Mouse (Mus musculus): ENCODE data around the gene Spop. TPM values are rescaled to one million over a fixed set of nuclear protein-coding genes. Genes with fewer than 3 reads are reported as not detected.
A peak's percentile ranks its signal among the peaks of the same experiment; 100 is the strongest.

The Spop gene
- polyA plus RNA-seq, 1 experiment from 2014 or later = 207 TPM

- Histone ChIP-seq H3K4me1 (peaks cover 38% of the 10 kb centered on the region), H3K27ac (no peak overlapping the region)
- whole genome bisulfite sequencing = 40% methylated on average over 10 of the region's 10 CpGs
Measured at GRCm38 (mm10) chr11:95519299-95519698, 105.4 kb downstream of the Spop start.

GRCm38 (mm10) chr11:95519996-95520395 lies 106.1 kb downstream of the Spop start:
- Histone ChIP-seq H3K4me3 (no peak overlapping the region), H3K9me3 (no peaks in the 10 kb centered on the region), H3K4me1 (peaks cover 31% of the 10 kb centered on the region), H3K27ac (no peak overlapping the region), H3K9ac (no peak overlapping the region), H3K36me3 (no peaks in the 10 kb centered on the region), H3K4me2 (replicated peaks) (no peak overlapping the region; the same call in 1 of the 2 replicates), H3K27me3 (replicated peaks) (peaks cover 8% of the 10 kb centered on the region)
- ATAC-seq (ENCODE audit: low FRiP score, low read depth) = no peak
- 45% methylated on average over 3 of the region's 3 CpGs for WGBS

More at GRCm38 (mm10) chr11:95519299-95519698, 105.4 kb downstream of the Spop start:
- Histone ChIP-seq H3K27me3 (replicated peaks) (peaks cover 14% of the 10 kb centered on the region), H3K4me3 (no peak overlapping the region), H3K9me3 (no peaks in the 10 kb centered on the region), H3K9ac (no peak overlapping the region), H3K36me3 (no peaks in the 10 kb centered on the region), H3K4me2 (replicated peaks) (0 out of 2 replicates have a peak overlapping the region, but pooled peaks have one; percentile 10)
- ATAC-seq (ENCODE audit: low FRiP score, low read depth) = no peak

- H3K27ac ChIP-seq = no peak overlapping the region
- no peaks in the 10 kb centered on the region for H3K36me3 ChIP-seq
- ATAC-seq (ENCODE audit: low FRiP score, low read depth) = peak; percentile 43
- H3K4me1 ChIP-seq = peaks cover 25% of the 10 kb centered on the region
- H3K4me3 ChIP-seq = no peak overlapping the region
- peaks cover 2% of the 10 kb centered on the region; the same call in 1 of the 2 replicates for H3K27me3 ChIP-seq (replicated peaks)
- WGBS = 5% methylated on average over 27 of the region's 27 CpGs
- H3K4me2 ChIP-seq (replicated peaks) = peak overlapping the region; percentile 54
- H3K9me3 ChIP-seq = no peaks in the 10 kb centered on the region
- H3K9ac ChIP-seq = no peak overlapping the region
Measured at GRCm38 (mm10) chr11:95520456-95521072, 106.7 kb downstream of the Spop start.

GRCm38 (mm10) chr11:95521563-95521962 lies 107.7 kb downstream of the Spop start:
- no peak overlapping the region for H3K9ac ChIP-seq
- ATAC-seq (ENCODE audit: low FRiP score, low read depth) = peak; percentile 52; the same call in 1 of the 2 replicates
- peaks cover 15% of the 10 kb centered on the region for H3K4me1 ChIP-seq
- H3K4me2 ChIP-seq (replicated peaks) = peak overlapping the region; percentile 54
- no peaks in the 10 kb centered on the region for H3K9me3 ChIP-seq
- WGBS = 2% methylated on average over 13 of the region's 13 CpGs
- H3K36me3 ChIP-seq = no peaks in the 10 kb centered on the region
- no peak overlapping the region for H3K4me3 ChIP-seq
- no peaks in the 10 kb centered on the region for H3K27me3 ChIP-seq (replicated peaks)
- H3K27ac ChIP-seq = no peak overlapping the region

GRCm38 (mm10) chr11:95527307-95527706 lies 113.4 kb downstream of the Spop start:
- H3K9me3 ChIP-seq = no peaks in the 10 kb centered on the region
- no peak overlapping the region for H3K4me3 ChIP-seq
- H3K36me3 ChIP-seq = no peaks in the 10 kb centered on the region
- no peaks in the 10 kb centered on the region for H3K27me3 ChIP-seq (replicated peaks)
- H3K9ac ChIP-seq = no peak overlapping the region
- ATAC-seq (ENCODE audit: low FRiP score, low read depth) = no peak
- H3K4me2 ChIP-seq (replicated peaks) = no peak overlapping the region
- no peak overlapping the region for H3K27ac ChIP-seq
- 88% methylated on average over 8 of the region's 8 CpGs for WGBS
- H3K4me1 ChIP-seq = no peaks in the 10 kb centered on the region

- H3K4me2 ChIP-seq (replicated peaks) = no peak overlapping the region
- no peaks in the 10 kb centered on the region for H3K27me3 ChIP-seq (replicated peaks)
- 83% methylated on average over 3 of the region's 3 CpGs for WGBS
- no peaks in the 10 kb centered on the region for H3K9me3 ChIP-seq
- no peak overlapping the region for H3K27ac ChIP-seq
- H3K36me3 ChIP-seq = no peaks in the 10 kb centered on the region
- H3K9ac ChIP-seq = no peak overlapping the region
- no peaks in the 10 kb centered on the region for H3K4me1 ChIP-seq
- no peak overlapping the region for H3K4me3 ChIP-seq
- ATAC-seq (ENCODE audit: low FRiP score, low read depth) = no peak
Measured at GRCm38 (mm10) chr11:95528231-95528630, 114.4 kb downstream of the Spop start.

GRCm38 (mm10) chr11:95532353-95533072 lies 118.6 kb downstream of the Spop start:
- Histone ChIP-seq H3K27me3 (replicated peaks) (no peaks in the 10 kb centered on the region), H3K4me2 (replicated peaks) (no peak overlapping the region), H3K9me3 (no peaks in the 10 kb centered on the region), H3K9ac (no peak overlapping the region), H3K4me3 (no peak overlapping the region), H3K27ac (no peak overlapping the region), H3K4me1 (no peaks in the 10 kb centered on the region), H3K36me3 (no peaks in the 10 kb centered on the region)
- WGBS = 77% methylated on average over 13 of the region's 13 CpGs
- no peak for ATAC-seq (ENCODE audit: low FRiP score, low read depth)

GRCm38 (mm10) chr11:95533484-95534160 lies 119.7 kb downstream of the Spop start:
- Histone ChIP-seq H3K27ac (no peak overlapping the region), H3K9ac (0 out of 2 replicates have a peak overlapping the region, but pooled peaks have one; percentile 26), H3K36me3 (no peaks in the 10 kb centered on the region), H3K9me3 (no peaks in the 10 kb centered on the region), H3K27me3 (replicated peaks) (no peaks in the 10 kb centered on the region), H3K4me1 (peaks cover 4% of the 10 kb centered on the region; the same call in 1 of the 2 replicates), H3K4me3 (no peak overlapping the region), H3K4me2 (replicated peaks) (peak overlapping the region; percentile 45)
- peak; percentile 78; the same call in 1 of the 2 replicates for ATAC-seq (ENCODE audit: low FRiP score, low read depth)
- 22% methylated on average over 24 of the region's 24 CpGs for WGBS

GRCm38 (mm10) chr11:95538378-95539104 lies 124.7 kb downstream of the Spop start:
- Histone ChIP-seq H3K4me3 (no peak overlapping the region), H3K9me3 (no peaks in the 10 kb centered on the region), H3K4me1 (peaks cover 21% of the 10 kb centered on the region), H3K36me3 (no peaks in the 10 kb centered on the region), H3K27ac (no peak overlapping the region), H3K27me3 (replicated peaks) (no peaks in the 10 kb centered on the region), H3K4me2 (replicated peaks) (no peak overlapping the region), H3K9ac (no peak overlapping the region)
- WGBS = 69% methylated on average over 15 of the region's 15 CpGs
- ATAC-seq (ENCODE audit: low FRiP score, low read depth) = no peak

- Histone ChIP-seq H3K36me3 (no peaks in the 10 kb centered on the region), H3K4me3 (no peak overlapping the region), H3K9me3 (no peaks in the 10 kb centered on the region), H3K27ac (no peak overlapping the region), H3K4me1 (peaks cover 26% of the 10 kb centered on the region), H3K4me2 (replicated peaks) (peak overlapping the region; percentile 5; the same call in 1 of the 2 replicates), H3K27me3 (replicated peaks) (no peaks in the 10 kb centered on the region), H3K9ac (0 out of 2 replicates have a peak overlapping the region, but pooled peaks have one; percentile 9)
- 31% methylated on average over 18 of the region's 18 CpGs for WGBS
- ATAC-seq (ENCODE audit: low FRiP score, low read depth) = no peak
Measured at GRCm38 (mm10) chr11:95540637-95541385, 126.9 kb downstream of the Spop start.

Data from neural tube, embryonic 12.5 days (tissue).